Mouse (Mus musculus) limb, embryonic 10.5 days (tissue): Measurements from ENCODE around the gene Wdfy3. TPM values are rescaled to one million over a fixed set of nuclear protein-coding genes. Genes with fewer than 3 reads are reported as not detected.

Source experiments
- DNase-seq: peaks from one replicate; pipeline ENCODE4 v3.0.0-alpha.2; 2017; ENCODE audit warnings: low spot score
- H3K27ac ChIP-seq: fragments of 300-500 bp; sonication (generic); 2 replicates; pipeline ENCODE4 v1.5.1; 2016; ENCODE audit warnings: mild to moderate bottlenecking
- H3K27me3 ChIP-seq: fragments of 300-500 bp; sonication (generic); 2 replicates; pipeline ENCODE4 v1.6.1; 2016; ENCODE audit warnings: low read depth, mild to moderate bottlenecking; ENCODE audit not compliant: poor library complexity, severe bottlenecking
- H3K36me3 ChIP-seq: fragments of 300-500 bp; sonication (generic); 2 replicates; pipeline ENCODE4 v1.6.1; 2016; ENCODE audit warnings: mild to moderate bottlenecking, moderate library complexity
- H3K4me1 ChIP-seq: fragments of 300-500 bp; sonication (generic); 2 replicates; pipeline ENCODE4 v1.6.1; 2016
- H3K4me3 ChIP-seq: fragments of 300-500 bp; sonication (generic); 2 replicates; pipeline ENCODE4 v1.5.1; 2016; ENCODE audit warnings: mild to moderate bottlenecking, moderate library complexity
- H3K9me3 ChIP-seq: fragments of 300-500 bp; sonication (generic); replicated peaks from 2 replicates; pipeline ENCODE4 v1.6.1; 2016; ENCODE audit warnings: mild to moderate bottlenecking
- WGBS: fragments of 180-500 bp; shearing (Covaris S2); methylation state at CpG from one replicate; pipeline ENCODE4 v1.1.7; 2016; 5-methylcytosine and 5-hydroxymethylcytosine counted together
- polyA plus RNA-seq: library from polyadenylated mRNA; unstranded; fragments of >200 nt; fragmentation: Nextera tagmentation; extraction: Ambion mirVana; gene quantifications from 2 replicates; pipeline ENCODE4 v1.2.1, GENCODE M21; 2016

The Wdfy3 gene
- polyA plus RNA-seq, 1 experiment from 2014 or later = 15.8 TPM

- Histone ChIP-seq H3K27me3 (no peaks in the 10 kb centered on the region), H3K36me3 (peaks cover 93% of the 10 kb centered on the region), H3K9me3 (no peaks in the 10 kb centered on the region), H3K4me3 (no peak overlapping the region), H3K4me1 (0 out of 2 replicates have a peak, but pooled peaks cover 3% of the 10 kb centered on the region), H3K27ac (no peak overlapping the region)
- DNase-seq = no peak
- WGBS = 91% methylated on average over 7 of the region's 7 CpGs
These were observed 121.1 kb downstream of the Wdfy3 start for GRCm38 (mm10) chr5:101948641-101949040.

GRCm38 (mm10) chr5:101945731-101946130 lies 124.0 kb downstream of the Wdfy3 start:
- H3K4me3 ChIP-seq = no peak overlapping the region
- no peaks in the 10 kb centered on the region for H3K9me3 ChIP-seq
- no peaks in the 10 kb centered on the region for H3K27me3 ChIP-seq
- H3K4me1 ChIP-seq = 0 out of 2 replicates have a peak, but pooled peaks cover 3% of the 10 kb centered on the region
- WGBS = 96% methylated on average over 5 of the region's 5 CpGs
- peaks cover 93% of the 10 kb centered on the region for H3K36me3 ChIP-seq
- no peak overlapping the region for H3K27ac ChIP-seq
- no peak for DNase-seq

DNA sequence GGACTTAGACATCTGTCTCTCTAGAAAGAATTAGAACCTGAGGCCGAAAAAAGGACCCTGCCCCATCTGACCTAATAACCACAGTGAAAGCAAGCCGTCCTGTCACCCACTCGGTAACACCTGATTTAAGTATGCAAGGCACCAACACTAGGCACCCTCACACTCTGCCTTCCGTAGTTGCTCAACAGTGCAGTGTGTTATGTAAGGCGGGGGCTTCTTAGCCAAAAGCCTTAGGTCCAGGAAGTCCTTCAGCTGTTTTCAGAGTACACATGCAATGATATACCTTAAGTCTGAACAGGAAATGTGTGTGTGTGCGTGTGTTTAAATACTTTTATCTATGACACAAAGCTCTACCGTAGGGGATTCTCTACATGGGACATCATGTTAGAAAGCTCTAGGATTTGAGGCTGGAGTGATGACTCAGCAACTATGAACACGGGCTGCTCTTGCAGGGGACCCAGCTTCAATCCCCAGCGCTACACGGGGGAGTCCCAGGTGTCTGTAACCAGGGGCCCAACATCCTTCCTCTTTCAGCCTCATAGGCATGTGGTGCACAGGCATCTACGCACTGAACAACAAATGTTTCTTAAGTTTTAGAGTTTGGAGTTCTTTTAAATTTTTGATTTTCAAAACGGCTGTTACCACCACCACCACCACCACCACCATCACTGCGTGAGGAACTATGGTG lies 131.7 kb downstream of the Wdfy3 start:
- peaks cover 92% of the 10 kb centered on the region for H3K36me3 ChIP-seq
- H3K27ac ChIP-seq = no peak overlapping the region
- DNase-seq = no peak
- no peaks in the 10 kb centered on the region for H3K4me1 ChIP-seq
- no peaks in the 10 kb centered on the region for H3K27me3 ChIP-seq
- H3K4me3 ChIP-seq = no peak overlapping the region
- H3K9me3 ChIP-seq = no peaks in the 10 kb centered on the region
- 92% methylated on average over 13 of the region's 13 CpGs for WGBS

- peaks cover 91% of the 10 kb centered on the region for H3K36me3 ChIP-seq
- no peaks in the 10 kb centered on the region for H3K9me3 ChIP-seq
- no peak for DNase-seq
- no peak overlapping the region for H3K4me3 ChIP-seq
- no peaks in the 10 kb centered on the region for H3K27me3 ChIP-seq
- H3K4me1 ChIP-seq = no peaks in the 10 kb centered on the region
- H3K27ac ChIP-seq = no peak overlapping the region
- 95% methylated on average over 21 of the region's 21 CpGs for WGBS
These were observed 132.4 kb downstream of the Wdfy3 start for GRCm38 (mm10) chr5:101937362-101937761.

DNA sequence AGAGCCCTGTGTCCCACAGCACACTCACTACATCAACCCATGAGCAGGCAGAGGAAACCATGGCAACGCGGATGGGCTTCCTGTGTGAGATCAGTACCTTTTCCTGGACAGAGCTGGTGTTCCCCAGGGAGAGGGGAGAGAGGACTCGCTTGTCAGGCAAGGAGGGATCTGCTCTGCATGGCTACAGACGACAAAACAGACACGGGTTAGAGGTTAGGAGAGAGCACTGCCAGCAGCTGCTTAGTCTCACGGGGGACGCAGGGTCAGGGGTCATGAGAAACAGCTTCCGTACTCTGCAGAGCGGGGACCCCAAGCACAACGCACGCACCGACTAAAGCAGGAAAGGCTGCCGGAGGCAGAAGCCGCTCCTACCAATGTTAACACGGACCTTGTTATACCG lies 133.8 kb downstream of the Wdfy3 start:
- Histone ChIP-seq H3K27me3 (no peaks in the 10 kb centered on the region), H3K4me3 (no peak overlapping the region), H3K27ac (no peak overlapping the region), H3K36me3 (peaks cover 91% of the 10 kb centered on the region), H3K4me1 (no peaks in the 10 kb centered on the region), H3K9me3 (no peaks in the 10 kb centered on the region)
- WGBS = 71% methylated on average over 16 of the region's 16 CpGs
- no peak for DNase-seq

DNA sequence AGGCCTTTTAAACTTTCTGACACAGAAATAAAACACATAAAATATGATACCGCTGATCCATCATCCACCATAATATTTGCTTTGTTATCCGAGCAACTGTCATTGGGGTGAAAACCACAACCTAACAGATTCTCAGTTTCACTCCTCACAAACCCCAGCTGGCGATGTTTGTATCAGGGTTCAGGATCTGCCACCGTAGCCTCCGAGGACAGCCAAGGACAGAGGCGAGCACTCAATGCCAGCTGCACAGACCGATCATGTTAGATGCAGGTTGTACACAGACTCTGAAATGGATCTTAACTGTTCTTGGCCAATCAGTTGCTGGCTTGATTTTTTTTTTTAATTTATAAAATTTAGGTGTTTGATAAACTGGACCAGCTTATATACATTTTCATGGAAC lies 135.1 kb downstream of the Wdfy3 start:
- Histone ChIP-seq H3K27me3 (no peaks in the 10 kb centered on the region), H3K9me3 (no peaks in the 10 kb centered on the region), H3K4me1 (no peaks in the 10 kb centered on the region), H3K4me3 (no peak overlapping the region), H3K27ac (no peak overlapping the region), H3K36me3 (peaks cover 90% of the 10 kb centered on the region)
- WGBS = 95% methylated on average over 7 of the region's 7 CpGs
- DNase-seq = no peak

GRCm38 (mm10) chr5:101932971-101933810 lies 136.5 kb downstream of the Wdfy3 start:
- H3K27me3 ChIP-seq = no peaks in the 10 kb centered on the region
- no peak overlapping the region for H3K27ac ChIP-seq
- H3K4me1 ChIP-seq = no peaks in the 10 kb centered on the region
- H3K36me3 ChIP-seq = peaks cover 91% of the 10 kb centered on the region
- 91% methylated on average over 15 of the region's 15 CpGs for WGBS
- no peaks in the 10 kb centered on the region for H3K9me3 ChIP-seq
- no peak for DNase-seq
- H3K4me3 ChIP-seq = no peak overlapping the region

DNA sequence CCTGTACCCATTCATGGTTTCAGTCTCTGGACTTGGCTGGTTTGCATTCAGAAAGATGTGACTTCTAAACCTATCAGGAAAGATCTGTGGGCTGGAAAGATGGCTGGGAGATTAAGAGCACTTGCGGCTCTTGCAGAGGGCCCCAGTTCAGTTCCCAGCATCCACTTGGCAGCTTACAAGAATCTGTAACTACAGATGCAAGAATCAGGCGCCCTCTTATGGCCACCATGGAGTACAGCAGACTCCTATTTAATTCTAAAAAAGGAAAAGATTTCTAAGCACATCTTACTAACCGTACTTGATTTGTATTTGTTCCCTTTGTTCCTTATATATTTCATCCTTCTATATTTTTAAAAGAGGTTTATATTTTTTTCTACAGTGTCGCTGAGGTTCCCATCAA lies 137.7 kb downstream of the Wdfy3 start:
- no peak overlapping the region for H3K4me3 ChIP-seq
- no peaks in the 10 kb centered on the region for H3K4me1 ChIP-seq
- H3K27ac ChIP-seq = no peak overlapping the region
- no peaks in the 10 kb centered on the region for H3K27me3 ChIP-seq
- WGBS = 69% methylated on average over 4 of the region's 4 CpGs
- peaks cover 87% of the 10 kb centered on the region for H3K36me3 ChIP-seq
- DNase-seq = no peak
- H3K9me3 ChIP-seq = no peaks in the 10 kb centered on the region

GRCm38 (mm10) chr5:101926311-101926710 lies 143.4 kb downstream of the Wdfy3 start:
- Histone ChIP-seq H3K4me1 (no peaks in the 10 kb centered on the region), H3K27me3 (no peaks in the 10 kb centered on the region), H3K4me3 (no peak overlapping the region), H3K9me3 (no peaks in the 10 kb centered on the region), H3K27ac (no peak overlapping the region), H3K36me3 (peaks cover 94% of the 10 kb centered on the region)
- WGBS = 91% methylated on average over 8 of the region's 8 CpGs
- DNase-seq = no peak

GRCm38 (mm10) chr5:101923710-101924109 lies 146.0 kb downstream of the Wdfy3 start:
- 89% methylated on average over 11 of the region's 11 CpGs for WGBS
- H3K36me3 ChIP-seq = peaks cover 95% of the 10 kb centered on the region
- H3K9me3 ChIP-seq = no peaks in the 10 kb centered on the region
- H3K27ac ChIP-seq = no peak overlapping the region
- DNase-seq = no peak
- no peaks in the 10 kb centered on the region for H3K27me3 ChIP-seq
- no peaks in the 10 kb centered on the region for H3K4me1 ChIP-seq
- H3K4me3 ChIP-seq = no peak overlapping the region

DNA sequence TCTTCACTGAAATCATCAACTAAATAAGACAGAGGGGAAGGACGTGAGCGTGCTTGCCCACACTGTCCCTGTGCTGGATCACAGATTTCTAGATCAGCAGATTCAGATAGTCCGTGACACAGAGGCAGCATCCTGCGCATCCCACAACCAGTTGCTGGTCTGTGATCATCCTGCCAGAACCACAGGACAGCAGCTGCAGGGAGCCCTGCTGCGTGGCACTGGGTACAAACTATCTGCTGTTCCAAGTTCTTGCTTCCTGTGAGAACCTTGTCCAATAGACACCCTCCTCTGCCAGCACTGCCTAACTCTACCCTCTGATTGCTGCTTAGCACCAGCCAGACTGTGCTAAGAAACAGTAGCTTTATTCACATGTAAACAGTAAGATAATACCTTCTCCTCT lies 150.2 kb downstream of the Wdfy3 start:
- 93% methylated on average over 5 of the region's 5 CpGs for WGBS
- Histone ChIP-seq H3K9me3 (no peaks in the 10 kb centered on the region), H3K27me3 (no peaks in the 10 kb centered on the region), H3K4me1 (no peaks in the 10 kb centered on the region), H3K4me3 (no peak overlapping the region), H3K36me3 (peaks cover 96% of the 10 kb centered on the region), H3K27ac (no peak overlapping the region)
- no peak for DNase-seq

GRCm38 (mm10) chr5:101909468-101909867 lies 160.3 kb downstream of the Wdfy3 start:
- no peaks in the 10 kb centered on the region for H3K4me1 ChIP-seq
- no peaks in the 10 kb centered on the region for H3K27me3 ChIP-seq
- WGBS = 95% methylated on average over 10 of the region's 10 CpGs
- no peak for DNase-seq
- H3K27ac ChIP-seq = no peak overlapping the region
- H3K9me3 ChIP-seq = no peaks in the 10 kb centered on the region
- H3K36me3 ChIP-seq = peaks cover 94% of the 10 kb centered on the region
- no peak overlapping the region for H3K4me3 ChIP-seq

DNA sequence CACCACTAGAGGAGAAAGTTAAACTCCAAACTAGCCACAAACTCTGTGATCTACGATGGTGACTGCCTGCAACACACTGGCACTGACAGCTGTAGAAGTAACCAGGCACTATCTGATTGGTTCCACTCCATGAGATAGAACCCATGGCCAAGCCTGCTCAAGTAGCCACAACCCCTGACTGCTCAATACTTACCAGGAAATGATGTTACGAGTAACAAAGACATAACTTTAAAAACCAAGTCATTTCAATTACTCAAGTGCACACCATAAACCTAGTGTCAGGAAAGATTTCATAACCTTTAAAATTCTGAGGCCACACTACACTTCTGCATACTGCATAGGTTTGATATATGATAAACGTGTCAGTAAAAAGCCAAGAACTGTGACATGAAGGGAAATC lies 164.1 kb downstream of the Wdfy3 start:
- DNase-seq = no peak
- no peaks in the 10 kb centered on the region for H3K4me1 ChIP-seq
- peaks cover 95% of the 10 kb centered on the region for H3K36me3 ChIP-seq
- no peak overlapping the region for H3K27ac ChIP-seq
- no peaks in the 10 kb centered on the region for H3K27me3 ChIP-seq
- H3K9me3 ChIP-seq = no peaks in the 10 kb centered on the region
- 96% methylated on average over 3 of the region's 3 CpGs for WGBS
- H3K4me3 ChIP-seq = no peak overlapping the region
